Mouse (Mus musculus): ENCODE measurements around the gene Ppp2ca.
"Not testable (repeated sequence)": the region's sequence is repeated elsewhere in the genome, so short reads cannot be mapped to it uniquely, and the experiment has no call there.

Ppp2ca gene

GRCm38 (mm10) chr11:52145428-52145827 is 46.9 kb downstream of the Ppp2ca start, which contains the start of gene Olfr1373:
Gene Olfr1373 (minus strand): TSS chr11:52145528.
- not testable (repeated sequence) for DNase-seq

GRCm38 (mm10) chr11:52163926-52164325 is 65.4 kb downstream of the Ppp2ca start:
- peak; percentile 18 for DNase-seq

- peak; percentile 53 for DNase-seq
Observed at GRCm38 (mm10) chr11:52167126-52167525, 68.6 kb downstream of the Ppp2ca start.

GRCm38 (mm10) chr11:52167901-52168302 is 69.4 kb downstream of the Ppp2ca start:
- DNase-seq: not testable (repeated sequence)

- DNase-seq: no peak
Observed at GRCm38 (mm10) chr11:52168461-52168860, 70.0 kb downstream of the Ppp2ca start.

Measured in thymus, postnatal 14 days (tissue).